In genomic region chr14:25567245-25567644, GRCm38 (mm10) we compare ENCODE assay signal across 8 mouse cellular contexts.
DNase-seq lines count a peak whose midpoint lies in the region.

No protein-coding gene starts in this region.

- WGBS in limb, embryonic 10.5 days = 68% methylated on average over 3 of the region's 3 CpGs

- peaks cover 60% of the 10 kb centered on the region for H3K36me3 ChIP-seq in limb, embryonic 10.5 days

- H3K9me3 ChIP-seq in limb, embryonic 10.5 days (replicated peaks) = no peaks in the 10 kb centered on the region

- peaks cover 43% of the 10 kb centered on the region for H3K4me1 ChIP-seq in limb, embryonic 10.5 days

- H3K4me3 ChIP-seq in limb, embryonic 10.5 days = no peak overlapping the region

- intact Hi-C loops in gastrocnemius, postnatal 14 days (cut with DNase I; ENCODE audit: low total_unique reads) = loop anchor here (5.0 kb wide), 2 partner anchors 180 to 450 kb away; no protein-coding TSS in a partner anchor

- H3K27ac ChIP-seq in limb, embryonic 10.5 days = no peak overlapping the region

- no peaks in the 10 kb centered on the region for H3K27me3 ChIP-seq in limb, embryonic 10.5 days (ENCODE audit: low read depth, poor library complexity, severe bottlenecking)

- DNase-seq in layer of hippocampus, adult 11-12 months (ENCODE audit: low spot score) = peak; percentile 77
- no peak for DNase-seq in layer of hippocampus, adult 9-10 months (ENCODE audit: low spot score)
- DNase-seq in ES-CJ7 (ENCODE audit: low read depth, low spot score) = peak; percentile 80
- peak; percentile 75 for DNase-seq in c-Kit-positive CD71-positive TER-119-positive erythroid progenitor cells, embryonic 14.5 days (ENCODE audit: low spot score)
- peak; percentile 60 for DNase-seq in gastrocnemius, postnatal 14 days
- DNase-seq in limb, embryonic 10.5 days (ENCODE audit: low spot score) = peak; percentile 79
- DNase-seq in natural killer cell, adult 2 months (ENCODE audit: low spot score in 2 of 2) = peak; percentile 58 to 74
- peak; percentile 52 to 70 for DNase-seq in urinary bladder, postnatal 36 days (ENCODE audit: low spot score in 2 of 2)
